Mouse (Mus musculus) embryonic facial prominence, embryonic 11.5 days (tissue): ENCODE results near the gene Tmem131. TPM values are rescaled to one million over a fixed set of nuclear protein-coding genes. Genes with fewer than 3 reads are reported as not detected.
"Not testable (repeated sequence)": the region's sequence is repeated elsewhere in the genome, so short reads cannot be mapped to it uniquely, and the experiment has no call there.

Experiments
- ATAC-seq: fragments of 200-750 bp; cut with Nextera tagmentation; replicated peaks from 2 replicates; pipeline ENCODE4 v1.8.0; 2017; ENCODE audit warnings: low read depth; ENCODE audit not compliant: insufficient number of reproducible peaks, low FRiP score, low TSS enrichment
- DNase-seq: peaks from one replicate; pipeline ENCODE4 v3.0.0-alpha.2; 2015; ENCODE audit warnings: low spot score
- H3K27ac ChIP-seq: fragments of 300-500 bp; sonication (generic); replicated peaks from 2 replicates; pipeline ENCODE4 v1.5.1; 2014; ENCODE audit warnings: mild to moderate bottlenecking, low read depth, low read length, control low read depth
- H3K27me3 ChIP-seq: fragments of 300-500 bp; sonication (generic); 2 replicates; pipeline ENCODE4 v1.6.1; 2014; ENCODE audit warnings: mild to moderate bottlenecking, low read length, moderate library complexity, mixed read lengths; ENCODE audit not compliant: control insufficient read depth, insufficient read depth
- H3K36me3 ChIP-seq: fragments of 300-500 bp; sonication (generic); replicated peaks from 2 replicates; pipeline ENCODE4 v1.6.1; 2014; ENCODE audit warnings: low read depth, mild to moderate bottlenecking, low read length, moderate library complexity, mixed read lengths; ENCODE audit not compliant: control insufficient read depth, insufficient read depth
- H3K4me1 ChIP-seq: fragments of 300-500 bp; sonication (generic); 2 replicates; pipeline ENCODE4 v1.6.1; 2014; ENCODE audit warnings: low read length, mixed read lengths; ENCODE audit not compliant: control insufficient read depth, insufficient read depth
- H3K4me2 ChIP-seq: fragments of 300-500 bp; sonication (generic); 2 replicates; pipeline ENCODE4 v1.6.1; 2014; ENCODE audit warnings: low read depth, mild to moderate bottlenecking, control low read depth, low read length, moderate library complexity
- H3K4me3 ChIP-seq: fragments of 300-500 bp; sonication (generic); 2 replicates; pipeline ENCODE4 v1.5.1; 2014; ENCODE audit warnings: low read depth, low read length, control low read depth
- H3K9ac ChIP-seq: fragments of 300-500 bp; sonication (generic); replicated peaks from 2 replicates; pipeline ENCODE4 v1.6.1; 2014; ENCODE audit warnings: mild to moderate bottlenecking, control low read depth, low read length
- H3K9me3 ChIP-seq: fragments of 300-500 bp; sonication (generic); replicated peaks from 2 replicates; pipeline ENCODE4 v1.6.1; 2016; ENCODE audit warnings: mild to moderate bottlenecking, low read length, inconsistent platforms, mixed read lengths; ENCODE audit not compliant: control insufficient read depth
- WGBS: fragments of 180-500 bp; shearing (Covaris S2); extraction: QIAGEN DNeasy Blood & Tissue Kit; methylation state at CpG from one replicate; pipeline ENCODE4 v1.1.7; 2014; 5-methylcytosine and 5-hydroxymethylcytosine counted together
- polyA plus RNA-seq: library from polyadenylated mRNA; unstranded; fragments of >200 nt; fragmentation: Nextera tagmentation; extraction: Ambion mirVana; gene quantifications from 2 replicates; pipeline ENCODE4 v1.2.1, GENCODE M21; 2014

Gene Tmem131
- polyA plus RNA-seq, 1 experiment from 2014 or later: 18.9 TPM

DNA sequence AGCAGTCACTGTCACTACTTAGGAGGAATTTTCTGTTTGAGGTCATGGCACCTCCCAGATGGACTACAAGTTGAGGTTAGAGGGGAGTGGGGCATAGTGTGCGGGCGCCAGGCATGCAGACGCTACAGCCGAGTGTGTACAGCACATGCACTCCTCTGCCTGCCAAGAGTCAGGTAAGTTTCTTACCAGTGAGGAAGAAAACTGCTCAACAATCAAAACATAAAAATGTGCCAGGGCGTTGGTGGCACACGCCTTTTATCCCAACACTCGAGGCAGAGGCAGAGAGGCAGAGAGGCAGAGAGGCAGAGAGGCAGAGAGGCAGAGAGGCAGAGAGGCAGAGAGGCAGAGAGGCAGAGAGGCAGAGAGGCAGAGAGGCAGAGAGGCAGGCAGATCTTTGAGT is 33.5 kb downstream of the Tmem131 start:
- not testable (repeated sequence) for DNase-seq, H3K9me3 ChIP-seq, H3K27me3 ChIP-seq, H3K4me1 ChIP-seq, H3K4me2 ChIP-seq, H3K36me3 ChIP-seq, H3K4me3 ChIP-seq, ATAC-seq, H3K27ac ChIP-seq, H3K9ac ChIP-seq
- 83% methylated on average over 7 of the region's 7 CpGs for WGBS

DNA sequence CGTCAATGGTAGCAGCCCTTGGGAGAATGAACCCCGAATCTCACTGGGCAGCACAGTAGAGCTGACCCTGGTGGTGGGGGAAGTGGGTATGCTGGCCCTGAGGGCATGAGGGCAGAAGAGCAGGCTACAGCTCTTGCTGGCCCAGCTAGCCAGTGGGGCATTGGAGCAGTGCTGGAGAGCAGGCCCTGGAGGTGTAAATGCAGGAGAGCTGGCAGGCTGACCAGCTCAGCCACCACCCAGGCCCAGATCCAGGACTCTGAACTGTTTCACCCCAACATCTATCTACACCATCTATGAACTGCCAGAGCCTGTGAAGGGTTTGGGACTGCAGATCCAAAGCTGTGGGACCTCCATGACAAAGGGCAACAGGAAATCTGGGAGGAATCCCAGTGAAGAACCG is 38.2 kb downstream of the Tmem131 start:
- Histone ChIP-seq H3K27me3 (no peaks in the 10 kb centered on the region), H3K9me3 (no peaks in the 10 kb centered on the region), H3K4me1 (no peaks in the 10 kb centered on the region), H3K4me3 (no peak overlapping the region), H3K4me2 (no peak overlapping the region), H3K9ac (no peak overlapping the region), H3K36me3 (no peaks in the 10 kb centered on the region), H3K27ac (no peak overlapping the region)
- no peak for ATAC-seq
- 87% methylated on average over 3 of the region's 3 CpGs for WGBS
- DNase-seq: no peak

DNA sequence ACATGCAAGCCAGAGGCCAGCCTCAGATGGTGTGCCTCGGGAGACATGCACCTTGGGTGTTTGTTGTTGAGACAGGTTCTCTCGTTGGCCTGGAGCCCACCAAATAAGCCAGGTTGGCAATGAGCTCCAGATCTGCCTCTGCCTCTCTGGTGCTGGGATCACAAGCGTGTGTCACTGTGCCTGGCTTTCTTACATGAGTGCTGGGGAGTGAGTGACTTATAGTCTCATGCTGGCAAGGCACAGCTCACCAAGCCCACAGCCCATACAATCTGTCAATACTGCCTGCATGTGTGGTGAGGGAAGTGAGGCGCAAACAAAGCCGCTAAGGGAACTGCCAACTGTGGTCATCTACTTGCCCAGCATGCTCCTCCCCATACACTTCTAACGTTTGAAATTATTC is 39.0 kb downstream of the Tmem131 start:
- ATAC-seq (no peak), DNase-seq (no peak)
- H3K9ac ChIP-seq: no peak overlapping the region
- no peak overlapping the region for H3K4me2 ChIP-seq
- H3K27me3 ChIP-seq: no peaks in the 10 kb centered on the region
- no peaks in the 10 kb centered on the region for H3K4me1 ChIP-seq
- H3K9me3 ChIP-seq: no peaks in the 10 kb centered on the region
- no peak overlapping the region for H3K4me3 ChIP-seq
- no peaks in the 10 kb centered on the region for H3K36me3 ChIP-seq
- no peak overlapping the region for H3K27ac ChIP-seq
- 77% methylated on average over 6 of the region's 6 CpGs for WGBS

DNA sequence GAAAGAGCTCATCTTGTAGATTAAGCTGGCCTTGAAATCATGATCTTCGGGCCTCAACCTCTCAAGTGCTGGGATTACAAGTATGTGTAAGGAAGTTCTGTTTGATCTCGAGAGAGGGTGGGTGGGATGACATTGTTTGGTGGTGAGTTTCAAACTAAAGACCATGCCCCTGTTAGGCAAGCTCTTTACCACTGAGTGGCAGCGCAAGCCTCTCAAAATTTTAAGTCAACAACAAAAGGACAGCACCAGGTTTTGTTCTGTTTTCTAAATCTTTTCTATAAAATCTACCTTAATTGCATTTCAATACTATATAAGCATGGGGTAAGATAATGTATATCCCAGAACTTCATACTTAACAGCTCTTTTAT is 39.4 kb downstream of the Tmem131 start:
- H3K9me3 ChIP-seq: no peaks in the 10 kb centered on the region
- no peak for ATAC-seq

DNA sequence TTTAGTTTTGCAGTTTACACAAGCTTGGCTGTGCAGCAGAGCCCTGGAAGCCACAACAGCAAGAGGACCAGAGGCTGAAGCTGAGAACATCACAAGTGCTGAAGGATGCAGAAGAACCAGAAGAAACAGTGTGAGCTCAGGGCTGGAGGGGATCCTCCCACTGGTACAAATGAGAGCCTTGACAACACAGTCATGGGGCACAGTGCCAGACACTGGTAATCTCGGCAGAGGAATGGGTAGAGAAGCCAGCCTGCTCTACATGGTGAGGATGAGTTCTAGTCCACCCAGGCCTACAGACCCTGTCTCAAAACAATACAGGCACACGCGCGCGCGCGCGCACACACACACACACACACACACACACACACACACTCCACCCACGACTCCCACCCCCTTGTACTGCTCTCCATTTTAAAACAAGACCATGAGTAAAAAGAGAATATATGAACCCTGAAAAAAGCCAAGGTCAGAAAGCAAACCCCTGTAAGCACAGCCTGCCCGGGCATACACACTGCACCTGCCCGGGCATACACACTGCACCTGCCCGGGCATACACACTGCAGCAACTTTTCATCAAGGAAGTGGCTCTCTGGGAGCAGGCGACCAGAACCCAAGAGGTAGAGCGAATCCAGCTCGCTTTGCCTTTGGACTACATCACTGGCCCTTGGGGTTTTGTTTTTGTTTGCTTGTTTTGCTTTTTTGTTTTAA is 39.9 kb downstream of the Tmem131 start:
- Histone ChIP-seq H3K4me3 (no peak overlapping the region), H3K4me1 (no peaks in the 10 kb centered on the region), H3K9ac (no peak overlapping the region), H3K36me3 (no peaks in the 10 kb centered on the region), H3K27ac (no peak overlapping the region), H3K9me3 (no peaks in the 10 kb centered on the region), H3K4me2 (no peak overlapping the region), H3K27me3 (no peaks in the 10 kb centered on the region)
- ATAC-seq (no peak; the same call in 1 of the 2 replicates), DNase-seq (no peak)
- 95% methylated on average over 15 of the region's 15 CpGs for WGBS

More for the DNA sequence above, 39.4 kb downstream of the Tmem131 start:
- Histone ChIP-seq H3K27me3 (no peaks in the 10 kb centered on the region), H3K4me2 (no peak overlapping the region), H3K36me3 (no peaks in the 10 kb centered on the region), H3K9ac (no peak overlapping the region), H3K4me3 (no peak overlapping the region), H3K27ac (no peak overlapping the region), H3K4me1 (no peaks in the 10 kb centered on the region)
- DNase-seq: peak; percentile 14
- 71% methylated on average over 3 of the region's 3 CpGs for WGBS

DNA sequence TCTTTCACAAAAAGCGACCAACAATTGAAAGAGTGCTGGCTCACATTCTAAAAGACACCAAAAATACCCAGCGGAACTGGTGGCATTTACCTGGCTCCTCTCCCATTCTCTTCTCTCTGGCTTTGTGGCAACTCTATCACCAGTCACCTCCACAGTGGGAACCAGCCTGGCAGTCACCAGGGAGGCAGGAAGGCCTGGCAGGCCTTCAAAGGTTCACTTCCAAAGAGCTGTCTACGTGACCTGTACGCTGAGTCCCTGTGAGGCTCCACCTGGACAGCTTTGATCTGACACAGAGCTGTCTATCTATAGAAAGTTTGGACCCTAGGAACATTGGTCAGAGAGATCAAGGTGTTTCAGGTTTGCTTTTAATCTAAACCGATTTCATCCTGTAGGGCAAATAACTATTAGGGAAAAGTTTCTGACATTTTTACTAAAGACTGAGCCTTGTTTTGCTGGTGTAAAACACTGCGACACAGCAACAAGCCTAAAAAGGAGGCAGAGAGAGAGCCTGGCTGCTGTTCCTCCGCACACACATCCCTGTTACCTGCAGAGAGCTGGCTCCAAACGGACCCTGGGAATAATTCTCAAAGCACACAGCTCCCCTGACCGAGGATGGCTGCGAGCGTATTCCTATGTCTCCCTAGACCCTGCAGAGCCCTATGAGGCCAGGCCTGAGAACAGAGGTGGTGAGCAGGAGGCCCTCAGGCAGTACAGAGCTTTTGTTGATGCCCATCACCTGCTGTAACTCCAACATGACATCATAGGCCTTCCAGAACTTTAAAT is 40.7 kb downstream of the Tmem131 start:
- ATAC-seq: no peak
- Histone ChIP-seq H3K9ac (no peak overlapping the region), H3K27ac (no peak overlapping the region), H3K36me3 (no peaks in the 10 kb centered on the region), H3K4me1 (no peaks in the 10 kb centered on the region), H3K4me2 (no peak overlapping the region), H3K9me3 (no peaks in the 10 kb centered on the region), H3K4me3 (no peak overlapping the region), H3K27me3 (no peaks in the 10 kb centered on the region)
- no peak for DNase-seq
- WGBS: 86% methylated on average over 11 of the region's 11 CpGs

DNA sequence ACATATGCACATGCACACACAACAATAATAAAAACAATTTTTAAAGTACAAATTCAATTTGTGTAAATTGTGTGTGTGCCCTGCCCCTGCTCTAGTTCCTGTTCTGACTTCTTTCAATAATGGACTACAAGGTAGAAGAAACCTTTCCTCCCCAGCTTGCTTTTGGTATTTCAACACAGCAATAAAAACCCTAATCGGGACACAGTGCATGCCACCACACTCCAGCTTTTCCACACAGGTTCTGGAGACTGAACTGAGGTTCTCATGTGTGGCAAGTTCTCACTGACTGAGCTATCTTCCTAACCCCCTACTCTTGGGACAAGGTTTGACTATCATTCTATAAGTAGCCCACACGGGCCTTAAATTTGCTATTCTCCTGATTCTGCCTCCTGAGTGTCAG is 43.8 kb downstream of the Tmem131 start:
- 95% methylated on average over 2 of the region's 2 CpGs for WGBS
- ATAC-seq: no peak
- H3K27ac ChIP-seq: no peak overlapping the region

DNA sequence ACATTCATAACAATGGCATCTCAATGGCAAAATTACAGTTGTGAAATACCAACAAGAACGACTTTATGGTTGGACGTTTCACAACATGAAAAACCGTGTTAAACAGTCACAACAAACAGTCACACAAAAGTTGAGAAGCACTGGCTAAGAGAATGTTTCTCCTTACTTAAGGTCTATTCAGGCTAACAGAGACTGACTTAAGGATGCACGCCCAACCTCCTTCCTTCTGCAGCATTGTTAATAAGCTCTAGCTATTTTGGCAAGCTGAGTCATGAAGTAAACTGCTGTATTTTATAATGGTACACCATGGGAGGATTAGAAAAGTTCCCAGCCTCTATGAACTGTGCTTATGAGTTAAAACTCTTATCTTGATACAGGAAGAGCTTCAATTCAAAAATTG is 47.0 kb downstream of the Tmem131 start:
- Histone ChIP-seq H3K9me3 (no peaks in the 10 kb centered on the region), H3K4me2 (no peak overlapping the region), H3K27me3 (no peaks in the 10 kb centered on the region), H3K36me3 (no peaks in the 10 kb centered on the region), H3K4me3 (no peak overlapping the region), H3K27ac (no peak overlapping the region), H3K9ac (no peak overlapping the region), H3K4me1 (no peaks in the 10 kb centered on the region)
- DNase-seq (no peak), ATAC-seq (no peak)
- WGBS: 87% methylated on average over 4 of the region's 4 CpGs

More for the DNA sequence above, 43.8 kb downstream of the Tmem131 start:
- Histone ChIP-seq H3K9ac (no peak overlapping the region), H3K9me3 (no peaks in the 10 kb centered on the region), H3K27me3 (no peaks in the 10 kb centered on the region), H3K4me3 (no peak overlapping the region), H3K36me3 (no peaks in the 10 kb centered on the region), H3K4me1 (no peaks in the 10 kb centered on the region), H3K4me2 (no peak overlapping the region)
- no peak for DNase-seq
